8 mouse cellular contexts compared by ENCODE assay signal in the genomic region with DNA sequence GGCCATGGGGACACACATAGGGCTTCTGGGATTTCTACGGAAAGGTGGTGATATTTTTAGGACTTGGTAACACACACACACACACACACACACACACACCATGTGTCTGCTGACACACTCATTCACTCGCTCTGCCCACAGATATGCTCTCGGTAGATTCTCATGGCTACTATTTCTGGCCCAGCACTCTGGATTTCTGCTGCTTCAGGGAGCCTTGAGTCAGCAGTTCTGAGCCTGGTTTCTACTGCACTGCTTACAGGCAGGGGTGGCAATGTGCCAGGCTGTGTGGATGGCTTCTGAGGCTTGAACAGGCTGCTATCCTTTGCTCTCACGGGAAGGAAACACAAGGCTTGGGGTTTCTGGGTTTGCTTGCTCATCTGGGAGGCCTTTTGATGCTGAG.
A peak's percentile ranks its signal among the peaks of the same experiment; 100 is the strongest.
DNase-seq lines count a peak whose midpoint lies in the region; ATAC-seq and TF ChIP-seq lines count a peak whose summit lies in the region.

No protein-coding gene starts in this region.

- H3K9ac ChIP-seq in kidney, embryonic 15.5 days = no peak overlapping the region

- TF ChIP-seq CTCF in kidney, adult 2 months (conservative IDR thresholded peaks at IDR 0.05; ENCODE audit: insufficient read depth, insufficient read length, low read depth, low read length) = no peak

- no peak for TF ChIP-seq POLR2A in kidney, adult 2 months (IDR thresholded peaks at IDR 0.05; ENCODE audit: low read depth, low read length)

- H3K4me2 ChIP-seq in kidney, embryonic 15.5 days = no peak overlapping the region

- ATAC-seq in kidney, embryonic 15.5 days (replicated peaks; ENCODE audit: low FRiP score) = no peak

- no peak overlapping the region for H3K4me3 ChIP-seq in kidney, adult 2 months (ENCODE audit: insufficient read depth, low read depth, low read length)
- H3K4me3 ChIP-seq in kidney, embryonic 15.5 days (replicated peaks) = no peak overlapping the region

- no peaks in the 10 kb centered on the region for H3K9me3 ChIP-seq in kidney, embryonic 15.5 days (replicated peaks)

- peaks cover 3% of the 10 kb centered on the region; the same call in 1 of the 2 replicates for H3K4me1 ChIP-seq in kidney, adult 2 months (ENCODE audit: control insufficient read depth, insufficient read depth, low read length)
- H3K4me1 ChIP-seq in kidney, embryonic 15.5 days = peaks cover 8% of the 10 kb centered on the region

- no peaks in the 10 kb centered on the region for H3K27me3 ChIP-seq in kidney, adult 2 months (replicated peaks; ENCODE audit: control insufficient read depth, insufficient read depth, low read length)
- H3K27me3 ChIP-seq in kidney, embryonic 15.5 days = no peaks in the 10 kb centered on the region

- WGBS in kidney, adult 2 months = 34% methylated on average over 4 of the region's 4 CpGs
- WGBS in kidney, embryonic 15.5 days = 76% methylated on average over 4 of the region's 4 CpGs

- H3K36me3 ChIP-seq in kidney, adult 2 months (ENCODE audit: control insufficient read depth, insufficient read depth, low read length) = no peaks in the 10 kb centered on the region
- peaks cover 6% of the 10 kb centered on the region; the same call in 1 of the 2 replicates for H3K36me3 ChIP-seq in kidney, embryonic 15.5 days

- DNase-seq in kidney, adult 2 months = peak; percentile 89
- peak; percentile 96 for DNase-seq in brain, adult 2 months (ENCODE audit: low read depth, low spot score)
- peak; percentile 73 to 79 for DNase-seq in gastrocnemius, adult 8-10 months (ENCODE audit: low spot score in 2 of 2)
- peak; percentile 75 for DNase-seq in layer of hippocampus, adult 11-12 months (ENCODE audit: low spot score)
- peak; percentile 89 to 92 for DNase-seq in right cerebral cortex, adult 2 months (ENCODE audit: low spot score in 2 of 2)
- no peak for DNase-seq in thymus, adult 18-20 months
- DNase-seq in urinary bladder, adult 18-20 months (ENCODE audit: low spot score in 2 of 2) = no peak

- no peak overlapping the region for H3K27ac ChIP-seq in kidney, adult 2 months (ENCODE audit: insufficient read depth, low read depth, low read length)
- no peak overlapping the region for H3K27ac ChIP-seq in kidney, embryonic 15.5 days

Comparison
In these comparisons a context has a peak if more than half of its experiments do, and no peak if none do; other contexts are left out.
1. DNase-seq: peak in kidney, adult 2 months (single experiment), brain, adult 2 months (single experiment), gastrocnemius, adult 8-10 months (2 of 2), layer of hippocampus, adult 11-12 months (single experiment) and right cerebral cortex, adult 2 months (2 of 2); none in thymus, adult 18-20 months (0 of 2) and urinary bladder, adult 18-20 months (0 of 2).